ENCODE assay signal across 15 mouse cellular contexts in genomic region chr15:9661215-9661614, GRCm38 (mm10).
"Had no signal": no experiment of that assay in that cellular context is flagged by ENCODE, and none has a peak within 500 bp of the region (broad histone marks: within the 10 kb centered on the region; RNA-seq: fewer than 3 reads in every experiment).

No protein-coding gene starts in this region.

- H3K4me1 ChIP-seq: midbrain, embryonic 12.5 days; neural tube, embryonic 12.5 days; stomach, embryonic 15.5 days had no signal

- H3K9me3 ChIP-seq: midbrain, embryonic 10.5 days; midbrain, embryonic 12.5 days; neural tube, embryonic 12.5 days; stomach, embryonic 15.5 days had no signal

- H3K36me3 ChIP-seq: midbrain, embryonic 10.5 days; midbrain, embryonic 12.5 days; neural tube, embryonic 12.5 days; stomach, embryonic 15.5 days had no signal

- H3K27ac ChIP-seq: midbrain, embryonic 10.5 days; midbrain, embryonic 12.5 days; neural tube, embryonic 12.5 days; stomach, embryonic 15.5 days; stomach, postnatal 0 days had no signal

- DNase-seq: lung, adult 18-20 months; lung, embryonic 14.5 days; lung, postnatal 10 days; lung, postnatal 4 days; midbrain, embryonic 14.5 days; right cerebral cortex, postnatal 14 days; thymus, adult 2 months; thymus, postnatal 25 days; thymus, postnatal 4 days had no signal

- H3K4me3 ChIP-seq: midbrain, embryonic 10.5 days; midbrain, embryonic 12.5 days; myocyte; neural tube, embryonic 12.5 days; stomach, embryonic 15.5 days had no signal

- H3K27me3 ChIP-seq: midbrain, embryonic 12.5 days; neural tube, embryonic 12.5 days; stomach, embryonic 15.5 days had no signal
